Mouse (Mus musculus) inflammation-experienced regulatory T-cells, adult 6 months (primary cell): ENCODE results near the gene Grasp. TPM values are rescaled to one million over a fixed set of nuclear protein-coding genes. Genes with fewer than 3 reads are reported as not detected.
A peak's percentile ranks its signal among the peaks of the same experiment; 100 is the strongest.

Experiments
- ATAC-seq: one replicate; pipeline ENCODE4 v1.8.0; 2017
- polyA plus RNA-seq, 3 experiments: library from polyadenylated mRNA; unstranded; fragments of 100-300 nt; shearing (Covaris generic); gene quantifications; one replicate each; pipeline ENCODE4 v1.2.1; 2017

Grasp gene
- polyA plus RNA-seq, result under 1 TPM; 0.18 to 0.50 (median 0.28) TPM

GRCm38 (mm10) chr15:101224006-101224906 lies at the start of gene Grasp:
Gene Grasp (plus strand): TSS chr15:101224188.
- peak; percentile 79 for ATAC-seq

- no peak for ATAC-seq
These were observed 49.5 kb upstream of the Grasp start for GRCm38 (mm10) chr15:101174294-101175130.

- no peak for ATAC-seq
These were observed 48.9 kb upstream of the Grasp start for GRCm38 (mm10) chr15:101175131-101175460.

GRCm38 (mm10) chr15:101175613-101176283 lies 48.2 kb upstream of the Grasp start:
- ATAC-seq, result no peak

- ATAC-seq, result no peak
These were observed 47.7 kb upstream of the Grasp start for GRCm38 (mm10) chr15:101176284-101176680.

- ATAC-seq, result no peak
These were observed 46.9 kb upstream of the Grasp start for GRCm38 (mm10) chr15:101176795-101177691.

- ATAC-seq, result peak; percentile 87
These were observed 43.5 kb upstream of the Grasp start for GRCm38 (mm10) chr15:101180363-101181105.

GRCm38 (mm10) chr15:101181106-101181466 lies 42.9 kb upstream of the Grasp start:
- no peak for ATAC-seq

GRCm38 (mm10) chr15:101181500-101181899 lies 42.5 kb upstream of the Grasp start:
- ATAC-seq, result no peak

GRCm38 (mm10) chr15:101182676-101183075 lies 41.3 kb upstream of the Grasp start:
- ATAC-seq, result no peak

GRCm38 (mm10) chr15:101184300-101184699 lies 39.7 kb upstream of the Grasp start:
- no peak for ATAC-seq

- ATAC-seq, result no peak
These were observed 38.4 kb upstream of the Grasp start for GRCm38 (mm10) chr15:101185549-101185948.

GRCm38 (mm10) chr15:101187907-101188306 lies 36.1 kb upstream of the Grasp start:
- ATAC-seq, result no peak

- no peak for ATAC-seq
These were observed 33.8 kb upstream of the Grasp start for GRCm38 (mm10) chr15:101189981-101190761.

- ATAC-seq, result peak; percentile 84
These were observed 33.2 kb upstream of the Grasp start for GRCm38 (mm10) chr15:101190762-101191150.

- ATAC-seq, result no peak
These were observed 32.3 kb upstream of the Grasp start for GRCm38 (mm10) chr15:101191459-101192259.

GRCm38 (mm10) chr15:101192260-101192640 lies 31.7 kb upstream of the Grasp start:
- ATAC-seq, result no peak

GRCm38 (mm10) chr15:101192651-101193050 lies 31.3 kb upstream of the Grasp start:
- no peak for ATAC-seq

GRCm38 (mm10) chr15:101193971-101194370 lies 30.0 kb upstream of the Grasp start:
- no peak for ATAC-seq
